Mouse (Mus musculus): ENCODE measurements around the gene Josd1. TPM values are rescaled to one million over a fixed set of nuclear protein-coding genes. Genes with fewer than 3 reads are reported as not detected.

Josd1 gene
- polyA plus RNA-seq, 1 experiment from 2014 or later, result 21.8 TPM

DNA sequence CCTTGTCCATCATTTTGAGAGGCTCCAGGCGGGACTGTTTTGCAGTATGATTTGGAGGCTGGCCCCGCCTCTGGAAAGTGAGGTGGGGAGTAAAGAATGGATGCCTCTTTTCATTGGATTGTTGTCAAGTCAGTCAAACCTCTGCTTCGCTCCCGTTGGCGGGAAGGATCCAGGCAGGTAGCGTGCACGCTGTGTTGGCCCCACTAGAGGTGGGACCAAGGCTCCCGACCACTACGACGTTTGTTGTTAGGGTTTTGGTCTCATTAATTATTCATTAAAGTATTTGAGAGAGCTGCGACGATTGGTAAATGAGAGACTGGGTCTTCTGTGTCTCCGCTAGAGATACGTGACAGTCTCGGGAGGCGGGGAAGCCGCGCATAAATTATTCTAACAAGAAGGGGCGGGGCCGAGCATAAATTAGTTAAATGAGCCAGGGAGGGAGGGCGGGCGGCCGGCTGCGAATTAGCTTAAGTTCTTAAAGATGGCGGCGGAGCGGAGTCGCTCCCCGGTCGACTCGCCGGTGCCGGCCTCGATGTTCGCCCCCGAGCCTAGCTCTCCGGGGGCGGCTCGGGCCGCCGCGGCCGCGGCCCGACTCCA, 2.8 kb upstream of the Josd1 start, which contains the start of gene Gtpbp1:
Gene Gtpbp1, plus strand, starts transcription at position 420 of the 597 bp plus-strand sequence.
- peak; percentile 96 for ATAC-seq (ENCODE audit: low FRiP score)
- H3K4me1 ChIP-seq, result peaks cover 55% of the 10 kb centered on the region

DNA sequence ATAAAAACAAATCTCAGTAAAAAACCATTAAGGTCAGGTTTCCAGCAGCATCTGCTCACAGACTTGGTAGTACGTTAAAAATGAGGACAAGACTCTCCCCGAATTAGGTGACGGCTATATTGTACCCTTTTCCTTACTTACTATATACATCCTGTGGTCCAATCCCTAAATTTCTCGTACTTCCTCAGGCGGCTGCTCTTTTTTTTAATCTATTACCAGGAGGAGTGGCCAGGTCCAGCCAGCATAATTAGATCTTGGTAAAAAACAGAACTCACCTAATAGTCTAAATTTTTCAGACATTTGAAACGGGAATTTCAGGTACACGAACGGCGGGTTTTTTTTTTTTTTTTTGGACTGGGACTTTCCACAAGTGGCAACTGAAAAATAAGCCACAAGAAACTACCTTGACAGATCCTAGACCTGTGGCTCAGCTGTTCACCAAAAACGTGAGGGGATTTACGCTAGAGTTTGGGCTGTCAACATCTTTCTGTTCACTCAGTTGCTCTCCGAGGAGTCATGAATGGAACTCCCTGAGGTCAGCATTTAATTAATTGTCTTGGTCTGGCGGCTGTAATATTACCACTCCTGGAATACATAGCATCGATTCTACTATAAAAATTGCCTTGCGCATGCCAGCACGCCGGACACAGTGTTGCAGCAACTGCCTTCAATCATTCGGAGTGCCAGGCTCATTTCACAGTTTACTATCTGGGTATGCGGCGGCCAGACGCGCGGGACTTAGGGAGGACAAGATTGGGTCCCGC, 2.1 kb upstream of the Josd1 start:
- Histone ChIP-seq H3K36me3 (0 out of 2 replicates have a peak, but pooled peaks cover 3% of the 10 kb centered on the region), H3K4me1 (peaks cover 62% of the 10 kb centered on the region)

More for the DNA sequence above, 2.8 kb upstream of the Josd1 start, which contains the start of gene Gtpbp1:
- peaks cover 3% of the 10 kb centered on the region; the same call in 1 of the 2 replicates for H3K36me3 ChIP-seq
- no peaks in the 10 kb centered on the region for H3K27me3 ChIP-seq (replicated peaks)
- peak within 1 kb of the TSS; percentile 77 for H3K4me2 ChIP-seq
- H3K27ac ChIP-seq (replicated peaks), result peak within 1 kb of the TSS; percentile 86
- under 1% methylated on average over 45 of the region's 45 CpGs for WGBS
- H3K9ac ChIP-seq (replicated peaks), result peak within 1 kb of the TSS; percentile 75
- peak within 1 kb of the TSS; percentile 75 for H3K4me3 ChIP-seq (replicated peaks)
- H3K9me3 ChIP-seq (replicated peaks), result no peaks in the 10 kb centered on the region

DNA sequence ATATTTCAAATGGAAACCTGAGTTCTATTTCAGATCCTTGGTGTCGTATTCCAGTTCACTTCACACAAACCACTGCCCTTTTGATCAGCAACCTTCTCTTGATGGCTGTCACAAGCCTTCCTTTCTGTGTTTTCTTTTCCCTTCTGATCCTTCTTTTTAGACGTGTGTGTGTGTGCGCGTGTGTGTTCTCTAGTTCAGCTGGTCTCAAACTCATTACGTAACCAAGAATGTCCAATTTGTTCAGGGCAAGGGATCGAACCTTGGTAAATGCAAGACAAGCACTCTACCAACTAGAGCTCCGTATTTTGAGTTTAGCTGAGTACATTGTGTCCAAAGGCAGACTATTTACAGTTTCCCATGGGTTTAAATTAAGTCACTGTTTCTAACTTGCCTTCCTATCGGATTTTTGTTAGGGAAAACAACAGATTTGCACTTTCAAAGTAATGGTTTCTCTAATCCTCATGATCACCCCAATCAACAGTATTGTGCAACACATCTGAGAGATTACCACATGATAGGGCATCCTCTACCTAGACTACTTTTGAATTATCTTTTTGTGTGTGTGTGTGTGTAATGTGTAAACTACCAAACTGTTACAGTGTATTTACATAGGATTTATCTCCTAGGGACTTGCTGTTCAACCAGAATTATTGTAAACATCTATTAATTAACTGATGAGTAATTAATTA, 693 bp upstream of the Josd1 start:
- Histone ChIP-seq H3K27ac (replicated peaks) (peak overlapping the region; percentile 94), H3K9me3 (replicated peaks) (no peaks in the 10 kb centered on the region), H3K27me3 (replicated peaks) (no peaks in the 10 kb centered on the region), H3K4me2 (peak overlapping the region; percentile 82), H3K4me1 (peaks cover 68% of the 10 kb centered on the region), H3K36me3 (no peaks in the 10 kb centered on the region), H3K4me3 (replicated peaks) (peak overlapping the region; percentile 75), H3K9ac (replicated peaks) (peak overlapping the region; percentile 78)
- WGBS, result 5% methylated on average over 8 of the region's 8 CpGs
- no peak for ATAC-seq (ENCODE audit: low FRiP score)

More for the DNA sequence above, 2.1 kb upstream of the Josd1 start:
- Histone ChIP-seq H3K27ac (replicated peaks) (peak overlapping the region; percentile 86), H3K9ac (replicated peaks) (peak overlapping the region; percentile 48; the same call in 1 of the 2 replicates), H3K4me2 (peak overlapping the region; percentile 77), H3K9me3 (replicated peaks) (no peaks in the 10 kb centered on the region), H3K4me3 (replicated peaks) (peak overlapping the region; percentile 75), H3K27me3 (replicated peaks) (no peaks in the 10 kb centered on the region)
- no peak for ATAC-seq (ENCODE audit: low FRiP score)
- WGBS, result 17% methylated on average over 24 of the region's 24 CpGs

DNA sequence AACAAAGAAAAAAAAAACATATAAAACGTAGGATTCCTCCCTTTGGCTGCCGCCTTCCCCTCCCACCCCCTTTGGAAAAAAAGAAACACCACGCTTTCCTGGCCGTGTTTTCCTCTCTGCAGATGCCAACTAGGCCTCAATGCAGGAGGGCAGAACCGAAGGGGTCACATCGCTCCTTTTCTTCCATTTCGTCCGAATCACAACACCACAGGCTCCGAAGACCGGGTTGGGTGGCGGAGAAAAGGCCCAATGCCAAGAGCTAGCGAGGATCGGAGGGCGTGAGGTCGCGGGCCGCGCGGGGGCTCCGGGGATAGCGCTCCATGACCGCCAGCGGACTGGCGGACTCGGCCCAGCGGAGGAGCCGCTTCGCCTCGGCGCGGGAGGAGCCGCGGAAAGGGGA, 544 bp downstream of the Josd1 start:
- Histone ChIP-seq H3K27me3 (replicated peaks) (no peaks in the 10 kb centered on the region), H3K9me3 (replicated peaks) (no peaks in the 10 kb centered on the region), H3K4me3 (replicated peaks) (peak overlapping the region; percentile 75), H3K4me1 (peaks cover 68% of the 10 kb centered on the region), H3K4me2 (peak overlapping the region; percentile 82), H3K36me3 (no peaks in the 10 kb centered on the region), H3K27ac (replicated peaks) (peak overlapping the region; percentile 94), H3K9ac (replicated peaks) (peak overlapping the region; percentile 78)
- ATAC-seq (ENCODE audit: low FRiP score), result no peak
- WGBS, result 0% methylated on average over 30 of the region's 33 CpGs

DNA sequence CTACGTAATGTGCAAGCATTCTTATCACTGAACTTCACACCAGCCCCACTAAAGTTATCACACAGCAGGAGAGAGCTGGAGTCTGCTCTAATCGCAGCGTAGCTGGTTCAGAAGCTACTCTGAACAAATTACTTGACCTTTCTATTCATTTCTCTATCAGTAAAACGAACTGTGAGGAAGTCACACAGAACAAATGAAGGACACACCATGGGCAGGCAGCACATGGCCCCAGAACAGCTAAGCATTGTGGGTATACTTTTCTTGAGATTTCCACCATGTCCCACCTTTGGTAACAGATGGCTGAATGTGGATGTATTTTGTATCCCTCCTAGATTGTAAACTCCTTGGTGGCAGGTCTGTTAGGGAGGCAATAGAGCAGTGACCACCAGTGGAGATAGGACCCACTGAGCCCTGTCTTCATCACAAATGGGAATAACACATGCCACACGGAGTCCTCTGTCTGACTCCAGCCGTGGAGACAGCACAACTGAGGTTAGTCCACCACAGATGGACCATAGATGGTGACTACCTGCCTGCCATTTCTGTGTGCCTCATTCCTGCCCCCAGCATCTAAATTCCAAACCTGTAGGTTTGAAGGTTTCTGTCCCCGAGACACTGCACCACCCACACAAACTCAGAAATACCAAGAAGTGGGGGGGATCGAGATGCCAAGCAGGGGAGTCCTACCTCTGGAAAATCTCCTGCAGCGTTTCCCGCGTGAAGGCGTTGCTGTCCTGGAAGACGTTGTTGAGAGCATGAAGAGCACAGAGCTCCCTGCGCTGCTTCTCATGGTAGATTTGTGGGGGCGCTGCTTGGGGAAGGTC, 1.5 kb downstream of the Josd1 start:
- H3K4me1 ChIP-seq, result peaks cover 63% of the 10 kb centered on the region
- 17% methylated on average over 15 of the region's 15 CpGs for WGBS
- no peak for ATAC-seq (ENCODE audit: low FRiP score)

DNA sequence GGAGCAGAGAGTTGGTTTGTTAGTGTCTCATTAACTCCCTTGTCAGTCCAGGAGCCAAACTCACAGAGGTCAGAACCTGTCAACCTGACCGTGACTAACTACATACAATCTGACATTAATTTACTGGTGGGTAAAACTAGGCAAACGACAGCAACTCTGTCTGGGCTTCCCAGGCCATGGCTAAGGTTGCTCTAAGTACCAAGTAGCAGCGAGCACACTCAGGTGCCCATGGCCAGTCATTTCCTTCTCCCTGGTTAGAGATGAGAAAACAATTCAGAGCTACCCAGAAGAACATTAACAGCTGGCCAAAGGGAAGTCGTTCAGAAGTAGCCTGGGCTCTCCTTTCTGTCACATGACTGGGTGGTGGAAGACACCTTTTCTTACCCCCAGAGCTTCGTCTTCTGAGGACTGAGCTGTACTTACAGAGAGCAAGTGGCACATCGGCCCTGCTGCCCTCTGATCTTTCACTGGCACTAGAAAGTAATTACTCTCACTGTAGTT, 2.5 kb downstream of the Josd1 start:
- Histone ChIP-seq H3K4me2 (peak overlapping the region; percentile 82), H3K27ac (replicated peaks) (no peak overlapping the region), H3K4me3 (replicated peaks) (peak overlapping the region; percentile 75), H3K27me3 (replicated peaks) (no peaks in the 10 kb centered on the region), H3K9me3 (replicated peaks) (no peaks in the 10 kb centered on the region), H3K4me1 (peaks cover 68% of the 10 kb centered on the region), H3K36me3 (no peaks in the 10 kb centered on the region), H3K9ac (replicated peaks) (peak overlapping the region; percentile 35)
- 40% methylated on average over 6 of the region's 6 CpGs for WGBS
- no peak for ATAC-seq (ENCODE audit: low FRiP score)

More for the DNA sequence above, 1.5 kb downstream of the Josd1 start:
- H3K9me3 ChIP-seq (replicated peaks), result no peaks in the 10 kb centered on the region
- H3K9ac ChIP-seq (replicated peaks), result peak overlapping the region; percentile 78
- peak overlapping the region; percentile 82 for H3K4me2 ChIP-seq
- H3K27ac ChIP-seq (replicated peaks), result no peak overlapping the region
- H3K36me3 ChIP-seq, result no peaks in the 10 kb centered on the region
- peak overlapping the region; percentile 75 for H3K4me3 ChIP-seq (replicated peaks)
- H3K27me3 ChIP-seq (replicated peaks), result no peaks in the 10 kb centered on the region

DNA sequence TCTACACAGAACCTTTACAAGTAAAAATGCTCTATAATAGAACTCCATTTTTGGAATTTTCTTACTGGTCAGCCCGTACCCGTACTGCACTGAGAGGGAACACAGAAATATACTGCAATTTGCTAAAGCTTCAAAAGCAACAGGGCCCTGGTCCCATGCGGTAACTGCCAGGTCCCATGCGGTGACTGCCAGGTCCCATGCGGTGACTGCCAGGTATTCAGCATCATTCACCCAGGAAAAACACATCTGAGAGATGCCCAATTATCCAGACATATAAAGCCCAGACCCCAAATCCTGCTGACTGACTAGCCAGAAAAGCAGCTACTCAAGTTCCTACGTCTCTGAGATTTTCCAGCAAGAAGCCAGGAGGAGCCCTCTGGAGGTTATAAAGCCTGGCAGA, 3.1 kb downstream of the Josd1 start:
- Histone ChIP-seq H3K36me3 (no peaks in the 10 kb centered on the region), H3K27me3 (replicated peaks) (no peaks in the 10 kb centered on the region), H3K9me3 (replicated peaks) (no peaks in the 10 kb centered on the region), H3K4me3 (replicated peaks) (peak overlapping the region; percentile 75), H3K9ac (replicated peaks) (peak overlapping the region; percentile 35), H3K4me1 (peaks cover 62% of the 10 kb centered on the region), H3K27ac (replicated peaks) (no peak overlapping the region), H3K4me2 (peak overlapping the region; percentile 82)
- ATAC-seq (ENCODE audit: low FRiP score), result no peak
- 77% methylated on average over 6 of the region's 6 CpGs for WGBS

DNA sequence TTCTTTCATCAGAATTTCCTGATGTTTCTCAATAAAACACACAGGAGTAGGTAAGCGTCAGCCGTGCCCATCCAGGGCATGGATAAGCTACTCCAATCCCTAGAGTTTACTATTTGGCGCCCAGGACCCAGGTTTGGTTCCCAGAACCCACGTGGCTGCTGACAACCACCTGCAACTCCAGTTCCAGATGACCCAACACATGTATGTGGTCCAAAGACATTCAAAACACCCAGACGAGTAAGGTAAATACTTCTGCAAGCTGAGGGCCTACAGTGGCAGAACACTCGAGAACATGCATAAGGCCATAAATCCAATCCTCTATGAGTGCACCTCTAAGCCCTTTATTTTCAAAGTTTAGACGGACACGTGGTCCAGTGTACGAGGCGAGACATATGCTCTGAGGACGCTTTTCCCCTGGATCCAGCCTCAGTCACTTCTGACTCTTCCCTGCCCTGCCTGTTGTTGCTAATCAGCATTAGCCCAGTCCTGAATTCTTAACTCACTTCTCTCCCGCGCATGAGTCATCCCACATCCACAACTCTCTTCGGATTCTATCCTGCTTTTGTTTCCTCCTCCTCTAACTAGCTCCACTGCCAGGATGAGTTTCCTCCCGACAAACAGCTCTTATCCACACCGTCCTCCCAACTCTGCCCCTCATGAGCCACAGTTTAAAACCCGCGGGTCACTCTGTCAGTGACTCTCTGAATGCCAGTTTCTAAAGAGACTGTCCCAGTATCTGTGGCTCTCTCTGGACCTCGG, 3.8 kb downstream of the Josd1 start:
- peaks cover 60% of the 10 kb centered on the region for H3K4me1 ChIP-seq
- WGBS, result 74% methylated on average over 19 of the region's 19 CpGs
- no peaks in the 10 kb centered on the region for H3K27me3 ChIP-seq (replicated peaks)

DNA sequence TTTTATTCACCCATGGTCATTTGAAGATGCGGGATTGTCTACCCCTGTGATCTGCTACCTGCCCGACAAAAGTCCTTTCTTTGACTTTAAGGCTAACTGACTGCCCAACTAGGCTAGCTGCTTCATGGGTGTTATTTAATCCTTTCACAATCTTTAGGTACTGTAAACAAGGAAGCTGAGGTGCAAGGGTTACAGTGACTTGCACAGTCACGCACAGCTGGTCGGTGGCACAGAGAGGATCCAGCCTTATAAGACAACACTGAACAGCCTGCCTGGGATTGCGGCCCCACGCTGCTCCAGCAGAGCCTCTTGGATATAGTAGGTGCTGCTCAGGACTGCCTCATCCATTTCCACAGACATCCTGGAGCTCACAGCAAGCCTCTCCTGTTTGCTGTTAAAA, 4.6 kb downstream of the Josd1 start:
- ATAC-seq (ENCODE audit: low FRiP score), result no peak
- Histone ChIP-seq H3K9ac (replicated peaks) (peak overlapping the region; percentile 35; the same call in 1 of the 2 replicates), H3K4me2 (no peak overlapping the region), H3K4me3 (replicated peaks) (no peak overlapping the region), H3K36me3 (no peaks in the 10 kb centered on the region), H3K27me3 (replicated peaks) (no peaks in the 10 kb centered on the region), H3K27ac (replicated peaks) (no peak overlapping the region), H3K9me3 (replicated peaks) (no peaks in the 10 kb centered on the region), H3K4me1 (peaks cover 55% of the 10 kb centered on the region)
- 91% methylated on average over 6 of the region's 6 CpGs for WGBS

More for the DNA sequence above, 3.8 kb downstream of the Josd1 start:
- Histone ChIP-seq H3K9me3 (replicated peaks) (no peaks in the 10 kb centered on the region), H3K27ac (replicated peaks) (no peak overlapping the region), H3K36me3 (no peaks in the 10 kb centered on the region), H3K4me2 (peak overlapping the region; percentile 82), H3K9ac (replicated peaks) (peak overlapping the region; percentile 35), H3K4me3 (replicated peaks) (peak overlapping the region; percentile 75; the same call in 1 of the 2 replicates)
- no peak for ATAC-seq (ENCODE audit: low FRiP score)

DNA sequence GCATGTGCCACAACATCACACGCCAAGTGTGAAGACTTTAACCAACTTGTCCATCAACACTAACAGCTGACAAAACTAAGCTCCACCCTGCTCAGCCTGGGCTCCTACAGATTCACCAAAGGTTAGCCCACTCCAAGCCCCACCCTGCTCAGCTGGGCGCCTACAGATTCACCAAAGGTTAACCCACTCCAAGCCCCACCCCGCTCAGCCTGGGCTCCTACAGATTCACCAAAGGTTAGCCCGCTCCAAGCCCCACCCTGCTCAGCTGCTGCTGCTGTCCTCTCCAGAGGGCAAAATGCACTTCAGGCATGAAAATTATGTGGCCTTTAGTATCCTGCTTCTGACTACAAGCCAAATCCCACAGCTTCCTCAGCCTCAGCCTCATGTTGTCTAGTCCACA, 5.7 kb downstream of the Josd1 start:
- WGBS, result 93% methylated on average over 4 of the region's 4 CpGs
- Histone ChIP-seq H3K36me3 (peaks cover under 1% of the 10 kb centered on the region; the same call in 1 of the 2 replicates), H3K9me3 (replicated peaks) (no peaks in the 10 kb centered on the region), H3K9ac (replicated peaks) (no peak overlapping the region), H3K4me3 (replicated peaks) (no peak overlapping the region), H3K4me2 (no peak overlapping the region), H3K27me3 (replicated peaks) (no peaks in the 10 kb centered on the region), H3K4me1 (peaks cover 54% of the 10 kb centered on the region), H3K27ac (replicated peaks) (no peak overlapping the region)
- no peak for ATAC-seq (ENCODE audit: low FRiP score)

Measured in neural tube, embryonic 15.5 days (tissue).